Mouse (Mus musculus) midbrain, embryonic 13.5 days (tissue): ENCODE measurements at regions not wholly inside any gene's neighbourhood (a gene's known extent, or its start where the extent isn't known, plus 50 kb on each side); places are given as distances from the start of the nearest gene placed in this dataset.
A peak's percentile ranks its signal among the peaks of the same experiment; 100 is the strongest.

Experiments
- ATAC-seq: fragments of 200-750 bp; cut with Nextera tagmentation; 2 replicates; pipeline ENCODE4 v1.8.0; 2017; ENCODE audit warnings: mild to moderate bottlenecking, moderate TSS enrichment, moderate library complexity
- H3K27ac ChIP-seq: fragments of 300-500 bp; sonication (generic); 2 replicates; pipeline ENCODE4 v1.5.1; 2015; ENCODE audit warnings: inconsistent platforms, mild to moderate bottlenecking, moderate library complexity
- H3K27me3 ChIP-seq: fragments of 300-500 bp; sonication (generic); 2 replicates; pipeline ENCODE4 v1.6.1; 2015; ENCODE audit warnings: mild to moderate bottlenecking, inconsistent platforms
- H3K36me3 ChIP-seq: fragments of 300-500 bp; sonication (generic); 2 replicates; pipeline ENCODE4 v1.6.1; 2015; ENCODE audit warnings: mild to moderate bottlenecking, inconsistent platforms
- H3K4me1 ChIP-seq: fragments of 300-500 bp; sonication (generic); replicated peaks from 2 replicates; pipeline ENCODE4 v1.6.1; 2015; ENCODE audit warnings: inconsistent platforms
- H3K4me2 ChIP-seq: fragments of 300-500 bp; sonication (generic); replicated peaks from 2 replicates; pipeline ENCODE4 v1.6.1; 2015; ENCODE audit warnings: moderate library complexity, mild to moderate bottlenecking, inconsistent platforms
- H3K4me3 ChIP-seq: fragments of 300-500 bp; sonication (generic); replicated peaks from 2 replicates; pipeline ENCODE4 v1.5.1; 2015; ENCODE audit warnings: mild to moderate bottlenecking, inconsistent platforms
- H3K9ac ChIP-seq: fragments of 300-500 bp; sonication (generic); replicated peaks from 2 replicates; pipeline ENCODE4 v1.6.1; 2015; ENCODE audit warnings: mild to moderate bottlenecking, inconsistent platforms
- H3K9me3 ChIP-seq: fragments of 300-500 bp; sonication (generic); 2 replicates; pipeline ENCODE4 v1.6.1; 2016; ENCODE audit warnings: mild to moderate bottlenecking, inconsistent platforms
- WGBS: fragments of 180-500 bp; shearing (Covaris S2); methylation state at CpG from one replicate; pipeline ENCODE4 v1.1.7; 2015; 5-methylcytosine and 5-hydroxymethylcytosine counted together

DNA sequence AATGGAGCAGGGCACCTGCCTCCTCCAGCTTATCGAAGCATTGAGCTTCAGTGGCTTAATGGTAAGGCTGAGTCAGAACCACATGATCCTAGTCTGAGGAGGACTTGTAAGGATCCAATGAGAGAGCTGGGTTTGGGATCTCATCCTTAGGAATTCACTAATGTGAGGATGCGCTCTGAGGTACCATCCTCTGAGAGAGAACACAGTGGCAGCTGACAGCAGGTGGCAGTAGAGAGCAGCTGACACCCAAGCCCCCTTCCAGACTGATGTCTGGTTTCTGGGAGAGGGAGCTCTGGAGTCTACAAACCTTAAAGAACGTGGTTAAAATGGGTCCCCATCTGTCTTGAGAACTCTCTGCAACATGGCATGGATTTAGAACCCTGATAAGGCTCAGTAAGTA, 137.8 kb downstream of the B3glct start:
- no peaks in the 10 kb centered on the region for H3K36me3 ChIP-seq
- no peak overlapping the region for H3K4me3 ChIP-seq
- no peak overlapping the region for H3K27ac ChIP-seq
- no peak overlapping the region for H3K9ac ChIP-seq
- H3K4me2 ChIP-seq: no peak overlapping the region
- WGBS: 38% methylated on average over 3 of the region's 3 CpGs
- H3K4me1 ChIP-seq: 0 out of 2 replicates have a peak, but pooled peaks cover 5% of the 10 kb centered on the region
- ATAC-seq: peak; percentile 58; the same call in 1 of the 2 replicates
- no peaks in the 10 kb centered on the region for H3K27me3 ChIP-seq
- no peaks in the 10 kb centered on the region for H3K9me3 ChIP-seq

DNA sequence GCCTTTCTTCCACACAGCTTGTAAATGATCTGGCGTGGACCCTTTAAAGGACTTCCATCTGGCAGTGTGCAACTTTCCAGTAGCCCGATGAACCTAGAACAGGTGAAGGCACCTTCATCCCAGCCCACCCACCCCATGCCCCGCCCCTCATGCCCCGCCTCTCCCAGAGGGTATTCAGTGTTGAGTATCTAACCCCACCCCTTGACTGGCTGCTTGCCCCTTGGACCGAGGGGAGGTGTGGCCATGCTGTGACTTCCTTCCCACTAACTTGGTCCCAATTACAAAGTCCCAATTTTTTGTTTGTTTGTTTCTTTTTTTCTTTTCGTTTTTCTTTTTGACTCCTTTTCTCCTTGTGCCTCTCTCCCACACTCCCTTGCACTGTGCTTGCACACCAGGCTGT, 140.8 kb downstream of the B3glct start:
- Histone ChIP-seq H3K27me3 (no peaks in the 10 kb centered on the region), H3K36me3 (no peaks in the 10 kb centered on the region), H3K4me2 (no peak overlapping the region), H3K4me1 (no peaks in the 10 kb centered on the region), H3K9ac (no peak overlapping the region), H3K9me3 (no peaks in the 10 kb centered on the region), H3K27ac (no peak overlapping the region), H3K4me3 (no peak overlapping the region)
- 57% methylated on average over 6 of the region's 6 CpGs for WGBS
- no peak for ATAC-seq

DNA sequence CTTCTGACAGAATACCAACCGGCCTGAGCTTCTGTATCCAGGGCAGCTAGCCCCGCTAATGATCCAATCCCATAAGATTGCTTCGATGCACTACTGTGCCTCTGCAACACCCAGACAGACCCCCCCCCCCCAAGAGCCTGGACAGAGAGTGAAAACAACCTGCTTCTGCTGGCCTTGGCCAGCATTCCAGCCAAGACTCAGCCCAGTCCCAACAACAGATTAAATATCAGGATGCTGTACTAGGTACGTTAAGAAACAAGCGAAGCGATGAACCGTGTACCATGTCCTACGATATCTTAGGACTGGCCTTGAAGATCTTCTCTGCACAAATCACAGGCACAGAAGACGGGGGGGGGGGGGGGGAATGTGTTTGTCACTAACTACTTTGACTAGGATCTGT, 145.8 kb downstream of the B3glct start:
- no peak for ATAC-seq
- 72% methylated on average over 9 of the region's 9 CpGs for WGBS

DNA sequence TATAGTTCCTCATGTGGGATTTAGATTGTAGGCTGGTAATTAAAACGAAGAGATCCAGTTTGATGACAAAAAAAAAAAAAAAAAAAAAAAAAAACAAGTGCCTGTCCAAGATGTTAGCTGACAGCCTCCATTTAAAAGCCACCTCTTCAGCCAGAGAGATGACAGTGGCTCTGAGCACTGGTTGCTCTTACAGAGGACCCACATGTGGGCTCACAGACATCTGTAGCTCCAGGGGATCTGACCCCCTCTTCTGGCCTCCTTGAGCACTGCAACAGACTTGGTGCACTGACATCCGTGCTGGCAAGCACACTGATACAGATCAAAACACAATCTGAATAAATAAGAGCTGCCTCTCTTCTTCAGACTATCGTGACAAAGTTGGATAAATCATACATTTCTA, 149.6 kb downstream of the B3glct start:
- H3K4me1 ChIP-seq: peaks cover 8% of the 10 kb centered on the region; the same call in 1 of the 2 replicates
- H3K27me3 ChIP-seq: no peaks in the 10 kb centered on the region
- H3K4me2 ChIP-seq: no peak overlapping the region
- no peak overlapping the region for H3K27ac ChIP-seq
- H3K4me3 ChIP-seq: no peak overlapping the region
- ATAC-seq: no peak
- no peak overlapping the region for H3K9ac ChIP-seq
- 61% methylated on average over 3 of the region's 3 CpGs for WGBS
- H3K9me3 ChIP-seq: no peaks in the 10 kb centered on the region
- H3K36me3 ChIP-seq: no peaks in the 10 kb centered on the region

More for the DNA sequence above, 145.8 kb downstream of the B3glct start:
- Histone ChIP-seq H3K9me3 (no peaks in the 10 kb centered on the region), H3K4me2 (no peak overlapping the region), H3K4me3 (no peak overlapping the region), H3K4me1 (0 out of 2 replicates have a peak, but pooled peaks cover 4% of the 10 kb centered on the region), H3K36me3 (no peaks in the 10 kb centered on the region), H3K9ac (no peak overlapping the region), H3K27ac (no peak overlapping the region), H3K27me3 (no peaks in the 10 kb centered on the region)

DNA sequence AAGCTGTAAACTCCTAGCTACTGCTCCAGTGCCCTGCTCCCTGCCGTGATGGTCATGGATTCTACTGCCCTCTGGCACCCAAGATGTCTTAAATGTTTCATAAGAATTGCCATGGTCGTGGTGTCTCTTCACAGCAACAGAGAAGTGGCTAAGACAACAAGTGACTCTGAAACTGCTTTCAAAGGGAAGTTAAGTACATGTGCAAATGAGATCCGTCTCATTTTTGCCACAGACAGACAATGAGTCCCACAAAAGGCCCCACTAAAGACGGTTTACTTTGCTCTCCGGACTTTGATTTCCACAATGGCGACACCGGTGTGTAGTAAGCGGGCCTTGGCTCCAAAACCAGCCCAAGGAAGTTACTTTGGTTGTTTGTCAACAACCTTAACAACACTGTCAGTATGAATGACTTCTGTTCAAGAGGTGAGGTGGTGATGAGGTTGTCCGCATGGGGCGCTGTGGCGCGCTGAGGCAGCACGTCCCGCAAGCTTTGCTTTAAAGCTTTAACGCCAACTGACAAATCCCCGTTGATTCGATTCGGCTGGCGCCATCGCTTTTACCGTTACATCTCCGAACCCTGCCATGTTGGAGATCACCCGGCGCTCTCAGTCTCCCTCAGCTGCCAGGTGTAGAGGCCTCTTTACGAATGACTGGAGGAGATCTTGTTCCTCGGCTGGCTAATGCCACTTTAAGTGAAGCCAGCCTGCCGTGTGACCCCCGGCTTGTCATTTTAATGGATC, 153.3 kb downstream of the B3glct start:
- Histone ChIP-seq H3K36me3 (no peaks in the 10 kb centered on the region), H3K4me1 (peaks cover 8% of the 10 kb centered on the region; the same call in 1 of the 2 replicates), H3K9me3 (no peaks in the 10 kb centered on the region), H3K27me3 (no peaks in the 10 kb centered on the region), H3K4me2 (peak overlapping the region; percentile 67), H3K27ac (peak overlapping the region; percentile 74), H3K4me3 (peak overlapping the region; percentile 44), H3K9ac (peak overlapping the region; percentile 62)
- peak; percentile 59 for ATAC-seq
- WGBS: 3% methylated on average over 28 of the region's 28 CpGs

DNA sequence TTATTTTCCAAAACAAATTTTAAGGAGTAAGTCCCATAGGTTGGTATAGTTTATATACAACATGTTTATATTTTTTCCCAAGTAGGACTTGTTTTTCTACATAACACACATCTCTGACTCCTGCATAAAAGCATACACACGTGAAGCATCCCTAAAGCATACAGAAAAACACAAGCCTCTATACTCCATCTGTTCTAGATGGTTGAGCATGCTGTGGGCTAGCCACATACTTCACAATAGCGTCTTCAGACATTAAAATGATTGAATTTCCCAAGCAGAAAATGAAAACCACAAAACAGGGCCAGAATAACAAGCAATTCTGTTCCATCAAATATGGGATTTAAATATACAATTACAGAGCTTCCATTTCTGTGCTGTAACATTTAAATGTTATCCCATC, 159.3 kb downstream of the B3glct start:
- WGBS: 74% methylated on average over 2 of the region's 2 CpGs
- no peaks in the 10 kb centered on the region for H3K4me1 ChIP-seq
- H3K9ac ChIP-seq: no peak overlapping the region
- no peaks in the 10 kb centered on the region for H3K36me3 ChIP-seq
- H3K27me3 ChIP-seq: peaks cover 2% of the 10 kb centered on the region; the same call in 1 of the 2 replicates
- H3K27ac ChIP-seq: no peak overlapping the region
- no peaks in the 10 kb centered on the region for H3K9me3 ChIP-seq
- no peak overlapping the region for H3K4me2 ChIP-seq
- H3K4me3 ChIP-seq: no peak overlapping the region
- ATAC-seq: no peak

DNA sequence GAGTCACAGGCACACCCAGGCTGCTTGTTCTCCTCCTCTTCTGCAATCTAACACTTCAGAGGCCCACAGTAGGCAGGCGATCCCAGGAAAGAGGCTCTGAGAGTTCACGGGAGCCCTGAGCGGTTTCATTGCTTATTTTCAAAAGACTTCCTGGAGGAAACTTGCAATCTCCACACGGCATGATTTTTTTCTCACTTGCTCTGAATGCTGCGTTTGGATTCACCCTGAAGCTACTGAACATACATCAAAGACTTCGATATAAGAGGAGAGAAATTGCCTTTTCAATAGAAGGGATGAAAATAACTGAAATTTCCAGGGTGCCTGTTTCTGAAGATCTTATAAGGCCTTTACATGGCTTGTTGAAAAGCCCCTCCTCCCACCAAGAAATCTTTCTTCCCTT, 164.5 kb downstream of the B3glct start:
- Histone ChIP-seq H3K9me3 (no peaks in the 10 kb centered on the region), H3K27ac (no peak overlapping the region), H3K9ac (no peak overlapping the region), H3K36me3 (no peaks in the 10 kb centered on the region), H3K27me3 (peaks cover 2% of the 10 kb centered on the region; the same call in 1 of the 2 replicates), H3K4me1 (peaks cover 5% of the 10 kb centered on the region; the same call in 1 of the 2 replicates), H3K4me3 (no peak overlapping the region), H3K4me2 (no peak overlapping the region)
- 77% methylated on average over 6 of the region's 6 CpGs for WGBS
- ATAC-seq: no peak

DNA sequence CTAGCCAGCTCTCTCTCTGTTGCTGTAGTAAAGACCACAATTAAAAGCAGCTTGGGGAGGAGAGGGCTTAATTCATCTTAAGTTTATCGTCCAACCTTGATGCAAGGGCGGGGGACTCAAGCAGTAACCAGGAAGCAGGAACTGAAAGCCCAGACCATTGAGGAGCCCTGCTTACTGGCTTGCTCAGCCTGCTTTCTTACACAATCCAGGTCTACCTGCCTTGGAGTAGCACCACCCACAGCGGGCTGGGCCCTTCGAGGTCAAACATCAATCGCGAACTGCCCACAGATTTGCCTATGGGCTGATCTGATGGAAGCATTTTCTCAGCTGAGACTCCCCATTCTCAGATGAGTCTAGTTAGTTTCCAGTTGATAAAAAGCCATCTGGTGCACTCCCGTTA, 165.3 kb downstream of the B3glct start:
- no peak for ATAC-seq
- no peak overlapping the region for H3K4me2 ChIP-seq
- no peaks in the 10 kb centered on the region for H3K36me3 ChIP-seq
- H3K9me3 ChIP-seq: no peaks in the 10 kb centered on the region
- no peak overlapping the region for H3K27ac ChIP-seq
- peaks cover 5% of the 10 kb centered on the region; the same call in 1 of the 2 replicates for H3K4me1 ChIP-seq
- H3K27me3 ChIP-seq: peaks cover 2% of the 10 kb centered on the region; the same call in 1 of the 2 replicates
- no peak overlapping the region for H3K4me3 ChIP-seq
- 46% methylated on average over 7 of the region's 7 CpGs for WGBS
- H3K9ac ChIP-seq: no peak overlapping the region

DNA sequence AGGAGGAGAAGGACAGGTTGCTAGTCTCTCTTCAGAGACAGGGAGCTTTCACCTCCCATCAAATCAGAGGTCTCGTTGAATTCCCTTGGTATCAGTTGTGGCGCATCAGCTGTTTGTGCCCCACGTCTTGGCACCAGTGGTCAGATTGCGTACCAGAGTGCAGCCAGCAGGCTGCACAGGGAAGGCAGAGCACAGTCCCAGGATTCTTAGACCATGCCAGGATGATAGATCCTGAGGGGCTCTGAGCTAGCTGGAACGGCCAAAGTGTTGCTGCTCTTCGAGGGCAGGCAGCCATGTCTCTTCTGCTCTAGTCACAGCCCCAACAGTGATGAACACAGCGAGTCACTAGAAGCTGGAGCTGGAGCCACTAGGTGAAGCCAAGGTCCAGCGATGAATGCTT, 167.2 kb downstream of the B3glct start:
- ATAC-seq: no peak
- no peaks in the 10 kb centered on the region for H3K27me3 ChIP-seq
- no peaks in the 10 kb centered on the region for H3K36me3 ChIP-seq
- no peaks in the 10 kb centered on the region for H3K9me3 ChIP-seq
- no peak overlapping the region for H3K9ac ChIP-seq
- H3K4me1 ChIP-seq: peaks cover 5% of the 10 kb centered on the region; the same call in 1 of the 2 replicates
- H3K27ac ChIP-seq: no peak overlapping the region
- WGBS: 79% methylated on average over 8 of the region's 8 CpGs
- H3K4me2 ChIP-seq: no peak overlapping the region
- no peak overlapping the region for H3K4me3 ChIP-seq

DNA sequence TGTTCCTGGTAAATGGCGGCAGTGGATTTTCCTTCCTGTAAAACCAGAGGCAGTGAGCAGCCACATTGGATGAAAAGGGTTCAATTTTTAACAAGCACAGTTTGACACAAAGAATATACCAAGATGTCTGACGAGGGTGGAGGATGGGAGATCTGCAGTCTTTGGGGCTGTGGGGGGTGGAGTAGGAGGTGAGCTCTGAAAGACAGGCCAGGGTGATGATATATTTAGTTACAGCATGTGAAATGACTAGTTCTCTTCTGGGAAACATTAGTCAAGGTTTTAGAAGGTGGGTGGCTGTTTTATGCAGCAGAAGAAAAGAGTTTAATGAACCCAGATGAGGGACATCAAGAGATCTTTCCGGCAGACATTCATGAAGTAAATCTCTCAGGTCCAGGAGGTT, 170.0 kb upstream of the Rxfp2 start:
- no peaks in the 10 kb centered on the region for H3K36me3 ChIP-seq
- peaks cover 5% of the 10 kb centered on the region; the same call in 1 of the 2 replicates for H3K4me1 ChIP-seq
- H3K4me3 ChIP-seq: no peak overlapping the region
- WGBS: 85% methylated on average over 3 of the region's 3 CpGs
- H3K27me3 ChIP-seq: no peaks in the 10 kb centered on the region
- no peak overlapping the region for H3K9ac ChIP-seq
- H3K27ac ChIP-seq: no peak overlapping the region
- ATAC-seq: no peak
- no peak overlapping the region for H3K4me2 ChIP-seq
- H3K9me3 ChIP-seq: no peaks in the 10 kb centered on the region

DNA sequence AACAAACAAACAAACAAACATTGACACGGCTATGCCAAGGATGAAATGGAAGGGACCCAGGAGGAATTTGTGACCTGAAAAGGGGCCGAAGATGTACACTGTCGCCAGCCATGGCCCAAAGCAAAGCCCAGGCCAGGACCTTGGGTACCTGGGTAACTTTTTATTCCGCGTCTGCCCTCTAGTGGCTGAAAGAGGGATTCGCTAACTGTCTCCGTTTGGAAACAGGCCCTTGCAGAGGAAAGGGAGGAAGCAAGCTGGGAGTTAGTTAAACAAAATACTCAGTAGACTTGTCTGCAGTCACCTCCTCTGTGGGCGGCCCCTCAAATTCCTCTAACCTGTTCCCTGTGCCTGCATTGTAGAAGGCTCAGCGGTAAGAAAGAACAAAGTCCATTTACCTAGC, 167.5 kb upstream of the Rxfp2 start:
- Histone ChIP-seq H3K4me1 (no peaks in the 10 kb centered on the region), H3K4me2 (no peak overlapping the region), H3K27ac (no peak overlapping the region), H3K27me3 (no peaks in the 10 kb centered on the region), H3K9me3 (no peaks in the 10 kb centered on the region), H3K9ac (no peak overlapping the region), H3K36me3 (no peaks in the 10 kb centered on the region), H3K4me3 (no peak overlapping the region)
- peak; percentile 55; the same call in 1 of the 2 replicates for ATAC-seq
- WGBS: 15% methylated on average over 9 of the region's 9 CpGs

DNA sequence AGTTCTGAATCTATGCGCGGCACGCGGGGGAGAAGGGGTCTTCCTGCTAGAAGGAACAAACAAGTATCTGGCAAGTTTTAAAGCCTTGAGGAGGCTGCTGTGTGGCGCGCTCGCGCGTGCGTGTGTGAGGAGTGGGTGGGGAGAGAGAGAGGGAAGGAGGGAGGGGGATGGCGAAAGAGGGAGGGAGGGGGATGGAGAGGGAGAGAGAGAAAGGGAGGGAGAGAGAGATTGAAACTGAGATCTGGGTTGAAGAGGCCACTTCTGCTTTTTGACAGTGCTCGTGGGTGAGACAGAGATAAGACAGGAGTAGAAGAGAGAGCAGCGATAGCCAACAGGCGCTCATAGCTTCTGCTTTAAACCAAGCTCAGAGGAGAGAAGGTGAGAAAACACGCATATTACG, 166.0 kb upstream of the Rxfp2 start:
- no peaks in the 10 kb centered on the region for H3K4me1 ChIP-seq
- no peaks in the 10 kb centered on the region for H3K9me3 ChIP-seq
- H3K9ac ChIP-seq: no peak overlapping the region
- no peak overlapping the region for H3K4me2 ChIP-seq
- no peak overlapping the region for H3K27ac ChIP-seq
- H3K27me3 ChIP-seq: no peaks in the 10 kb centered on the region
- 50% methylated on average over 16 of the region's 16 CpGs for WGBS
- no peak for ATAC-seq
- no peaks in the 10 kb centered on the region for H3K36me3 ChIP-seq
- no peak overlapping the region for H3K4me3 ChIP-seq

DNA sequence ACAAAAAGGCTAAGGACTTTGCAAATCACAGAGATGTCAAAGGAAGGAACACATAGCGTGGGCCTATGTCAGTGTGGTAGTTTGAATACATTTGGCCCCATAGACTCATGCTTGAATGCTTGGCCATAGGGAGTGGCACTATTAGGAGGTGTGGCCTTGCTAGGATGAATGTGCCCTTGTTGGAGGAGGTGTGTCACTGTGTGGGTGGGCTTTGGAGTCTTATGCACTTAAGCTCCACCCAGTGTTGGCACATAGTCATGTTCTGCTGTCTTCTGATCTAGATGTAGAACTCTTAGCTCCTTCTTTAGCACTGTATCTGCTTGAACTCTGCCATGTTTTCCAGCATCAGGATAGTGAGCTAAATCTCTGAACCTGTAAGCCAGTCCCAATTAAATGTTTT, 162.4 kb upstream of the Rxfp2 start:
- H3K27me3 ChIP-seq: no peaks in the 10 kb centered on the region
- H3K36me3 ChIP-seq: no peaks in the 10 kb centered on the region
- WGBS: 86% methylated on average over 1 of the region's 1 CpGs
- no peak overlapping the region for H3K9ac ChIP-seq
- H3K9me3 ChIP-seq: no peaks in the 10 kb centered on the region
- no peak overlapping the region for H3K4me2 ChIP-seq
- no peak overlapping the region for H3K4me3 ChIP-seq
- ATAC-seq: no peak
- H3K4me1 ChIP-seq: no peaks in the 10 kb centered on the region
- no peak overlapping the region for H3K27ac ChIP-seq
